Mouse (Mus musculus): Measurements from ENCODE around the gene Krt83. TPM values are rescaled to one million over a fixed set of nuclear protein-coding genes. Genes with fewer than 3 reads are reported as not detected.

Krt83 gene
- polyA plus RNA-seq, 1 experiment from 2014 or later: not detected

DNA sequence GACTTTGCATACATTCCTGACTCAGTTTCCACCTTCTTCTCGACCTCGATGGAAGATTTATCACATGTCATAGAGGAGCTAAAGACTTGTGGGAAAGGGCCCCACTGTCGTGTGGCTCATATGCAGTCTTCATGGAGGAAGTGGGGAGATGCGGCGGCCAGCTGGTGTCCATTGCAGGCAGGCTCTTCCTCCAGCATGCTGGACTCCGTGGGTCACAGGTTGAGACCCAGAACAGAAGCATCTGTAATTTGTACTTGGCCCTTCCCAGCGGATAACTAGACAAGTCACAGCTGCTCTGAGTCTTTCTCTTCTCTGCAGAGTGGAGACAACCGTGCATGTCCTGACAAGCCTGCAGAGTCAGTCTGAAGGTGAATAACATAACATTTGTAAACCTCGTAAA is 16.9 kb upstream of the Krt83 start:
- Histone ChIP-seq H3K4me3 (replicated peaks; ENCODE audit: low read length) (no peak overlapping the region), H3K9ac (ENCODE audit: low read length) (no peak overlapping the region), H3K4me2 (ENCODE audit: low read depth, low read length) (no peak overlapping the region), H3K36me3 (ENCODE audit: control insufficient read depth, insufficient read depth, low read length) (no peaks in the 10 kb centered on the region), H3K9me3 (replicated peaks; ENCODE audit: control insufficient read depth, low read length) (no peaks in the 10 kb centered on the region), H3K27me3 (ENCODE audit: control insufficient read depth, insufficient read depth, low read length) (no peaks in the 10 kb centered on the region), H3K4me1 (ENCODE audit: control insufficient read depth, insufficient read depth, low read length) (0 out of 2 replicates have a peak, but pooled peaks cover 3% of the 10 kb centered on the region), H3K27ac (ENCODE audit: low read length) (no peak overlapping the region)
- ATAC-seq (ENCODE audit: insufficient read depth, low FRiP score): no peak
- WGBS: 38% methylated on average over 9 of the region's 9 CpGs

DNA sequence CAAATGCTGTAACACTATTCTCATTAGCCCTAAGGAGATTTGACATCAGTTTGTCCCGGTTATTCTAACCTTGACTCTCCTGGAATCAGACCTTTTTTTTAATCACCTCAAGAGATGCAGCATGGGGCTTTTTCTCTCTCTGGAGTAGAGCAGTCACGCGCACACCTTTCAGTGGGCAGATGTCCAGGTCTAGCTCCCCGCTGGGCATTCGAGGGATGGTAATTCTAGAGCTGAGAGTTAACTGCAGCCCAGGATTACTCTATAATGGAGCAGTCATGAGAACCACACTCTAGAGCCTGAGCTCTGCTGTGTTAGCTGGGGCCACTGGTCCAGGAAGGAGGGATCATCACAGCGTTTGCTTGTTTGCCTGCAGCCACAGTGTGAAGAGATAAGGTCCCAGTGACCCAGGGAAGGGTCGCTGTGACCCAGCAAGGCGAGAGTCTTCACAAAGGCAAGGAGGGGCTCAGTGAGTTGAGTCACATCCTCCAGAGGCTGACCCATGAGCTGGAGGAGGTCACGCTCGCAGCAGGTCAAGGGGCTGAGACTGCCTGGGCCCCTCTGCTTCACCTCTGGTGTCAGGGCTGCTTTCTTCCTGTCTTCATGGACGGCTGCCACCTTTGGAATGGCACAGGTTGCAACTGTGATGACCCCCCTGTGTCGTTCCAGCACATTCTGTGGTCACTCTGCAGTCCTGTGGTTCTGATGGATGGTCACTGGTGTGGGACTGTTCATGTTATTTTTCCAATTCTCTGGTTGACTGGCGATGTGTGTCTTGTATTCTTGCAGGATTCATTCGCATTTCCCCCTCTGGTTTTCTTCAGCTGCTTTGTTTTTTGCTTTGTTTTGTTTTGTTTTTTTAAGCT is 15.8 kb upstream of the Krt83 start:
- H3K4me2 ChIP-seq (ENCODE audit: low read depth, low read length): no peak overlapping the region
- 0 out of 2 replicates have a peak, but pooled peaks cover 3% of the 10 kb centered on the region for H3K4me1 ChIP-seq (ENCODE audit: control insufficient read depth, insufficient read depth, low read length)
- no peaks in the 10 kb centered on the region for H3K36me3 ChIP-seq (ENCODE audit: control insufficient read depth, insufficient read depth, low read length)
- no peak overlapping the region for H3K27ac ChIP-seq (ENCODE audit: low read length)
- H3K9ac ChIP-seq (ENCODE audit: low read length): no peak overlapping the region
- no peaks in the 10 kb centered on the region for H3K27me3 ChIP-seq (ENCODE audit: control insufficient read depth, insufficient read depth, low read length)
- no peaks in the 10 kb centered on the region for H3K9me3 ChIP-seq (replicated peaks; ENCODE audit: control insufficient read depth, low read length)
- no peak overlapping the region for H3K4me3 ChIP-seq (replicated peaks; ENCODE audit: low read length)
- no peak for ATAC-seq (ENCODE audit: insufficient read depth, low FRiP score)
- WGBS: 46% methylated on average over 14 of the region's 14 CpGs

- Histone ChIP-seq H3K27ac (ENCODE audit: low read length) (no peak overlapping the region), H3K4me3 (replicated peaks; ENCODE audit: low read length) (no peak overlapping the region), H3K4me2 (ENCODE audit: low read depth, low read length) (no peak overlapping the region), H3K4me1 (ENCODE audit: control insufficient read depth, insufficient read depth, low read length) (no peaks in the 10 kb centered on the region), H3K9me3 (replicated peaks; ENCODE audit: control insufficient read depth, low read length) (no peaks in the 10 kb centered on the region), H3K36me3 (ENCODE audit: control insufficient read depth, insufficient read depth, low read length) (no peaks in the 10 kb centered on the region), H3K9ac (ENCODE audit: low read length) (no peak overlapping the region), H3K27me3 (ENCODE audit: control insufficient read depth, insufficient read depth, low read length) (no peaks in the 10 kb centered on the region)
- peak; percentile 33; the same call in 1 of the 2 replicates for ATAC-seq (ENCODE audit: insufficient read depth, low FRiP score)
- WGBS: 76% methylated on average over 2 of the region's 2 CpGs
Observed at GRCm38 (mm10) chr15:101497181-101497580, 5.9 kb upstream of the Krt83 start.

DNA sequence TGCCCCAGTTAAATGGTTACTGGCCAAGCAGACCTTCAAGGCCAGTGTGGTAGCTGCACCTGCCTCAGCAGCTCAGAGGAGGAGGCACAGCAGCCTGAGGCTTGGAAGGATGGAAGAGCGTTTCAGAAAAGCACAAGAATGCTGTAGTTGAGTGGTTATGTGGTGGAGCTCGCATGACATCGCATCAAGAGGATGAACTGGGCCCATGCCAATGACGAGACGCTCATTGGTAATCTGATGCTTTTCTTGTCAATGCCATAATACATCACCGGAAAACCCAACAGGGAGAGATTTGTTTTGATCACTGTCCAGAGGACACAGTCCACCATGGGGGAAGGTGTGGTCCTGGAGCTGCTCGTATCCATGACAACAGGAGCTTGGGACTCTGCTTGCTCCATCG is 4.0 kb upstream of the Krt83 start:
- no peak overlapping the region for H3K27ac ChIP-seq (ENCODE audit: low read length)
- no peaks in the 10 kb centered on the region for H3K27me3 ChIP-seq (ENCODE audit: control insufficient read depth, insufficient read depth, low read length)
- H3K4me2 ChIP-seq (ENCODE audit: low read depth, low read length): no peak overlapping the region
- H3K4me3 ChIP-seq (replicated peaks; ENCODE audit: low read length): no peak overlapping the region
- H3K9ac ChIP-seq (ENCODE audit: low read length): no peak overlapping the region
- H3K9me3 ChIP-seq (replicated peaks; ENCODE audit: control insufficient read depth, low read length): no peaks in the 10 kb centered on the region
- no peak for ATAC-seq (ENCODE audit: insufficient read depth, low FRiP score)
- no peaks in the 10 kb centered on the region for H3K36me3 ChIP-seq (ENCODE audit: control insufficient read depth, insufficient read depth, low read length)
- WGBS: 77% methylated on average over 8 of the region's 8 CpGs
- H3K4me1 ChIP-seq (ENCODE audit: control insufficient read depth, insufficient read depth, low read length): no peaks in the 10 kb centered on the region

DNA sequence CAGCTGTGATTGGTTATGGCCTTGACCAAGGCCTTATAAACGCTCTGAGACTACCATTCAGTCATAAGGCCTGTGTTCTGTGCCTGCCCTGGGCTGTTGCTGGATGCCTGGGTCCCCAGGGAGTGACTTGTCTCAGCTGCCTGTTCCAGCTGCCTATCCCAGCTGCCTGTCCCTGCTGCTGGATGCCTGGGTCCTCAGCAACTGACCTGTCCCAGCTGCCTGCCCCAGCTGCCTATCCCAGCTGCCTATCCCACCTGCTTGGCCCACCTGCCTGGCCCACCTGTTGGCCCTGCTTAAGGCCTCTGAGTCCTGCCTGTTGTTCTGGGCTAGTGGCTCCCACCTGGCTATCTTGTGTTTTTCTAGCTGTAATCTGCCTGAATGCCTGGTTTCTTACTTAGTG is 2.9 kb upstream of the Krt83 start:
- H3K9me3 ChIP-seq (replicated peaks; ENCODE audit: control insufficient read depth, low read length): no peaks in the 10 kb centered on the region
- H3K4me1 ChIP-seq (ENCODE audit: control insufficient read depth, insufficient read depth, low read length): no peaks in the 10 kb centered on the region
- H3K9ac ChIP-seq (ENCODE audit: low read length): no peak overlapping the region
- H3K27me3 ChIP-seq (ENCODE audit: control insufficient read depth, insufficient read depth, low read length): no peaks in the 10 kb centered on the region
- H3K36me3 ChIP-seq (ENCODE audit: control insufficient read depth, insufficient read depth, low read length): no peaks in the 10 kb centered on the region
- 56% methylated on average over 1 of the region's 1 CpGs for WGBS
- H3K27ac ChIP-seq (ENCODE audit: low read length): no peak overlapping the region
- H3K4me2 ChIP-seq (ENCODE audit: low read depth, low read length): no peak overlapping the region
- H3K4me3 ChIP-seq (replicated peaks; ENCODE audit: low read length): no peak overlapping the region
- no peak for ATAC-seq (ENCODE audit: insufficient read depth, low FRiP score)

DNA sequence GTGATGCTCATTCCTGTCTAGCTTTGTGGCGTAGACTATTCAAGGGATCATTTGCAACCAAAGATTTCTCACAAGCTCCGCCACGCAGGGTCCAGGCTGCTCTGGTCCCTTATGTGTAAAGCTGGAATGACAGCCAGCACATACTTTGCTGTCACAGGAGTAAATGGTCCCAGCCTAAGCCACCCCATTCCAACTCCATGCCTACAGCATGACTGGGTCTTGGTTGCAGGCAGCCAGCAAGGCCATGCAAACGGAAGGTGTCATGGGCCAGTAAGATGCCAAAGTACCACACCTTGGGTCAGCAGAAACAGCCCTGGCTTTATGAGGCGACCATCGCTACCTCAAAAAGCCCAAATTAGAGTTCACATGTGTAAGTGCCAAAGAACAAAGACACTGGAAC is 2.4 kb upstream of the Krt83 start:
- 93% methylated on average over 6 of the region's 6 CpGs for WGBS
- Histone ChIP-seq H3K27me3 (ENCODE audit: control insufficient read depth, insufficient read depth, low read length) (no peaks in the 10 kb centered on the region), H3K4me1 (ENCODE audit: control insufficient read depth, insufficient read depth, low read length) (no peaks in the 10 kb centered on the region), H3K27ac (ENCODE audit: low read length) (no peak overlapping the region), H3K4me3 (replicated peaks; ENCODE audit: low read length) (no peak overlapping the region), H3K9me3 (replicated peaks; ENCODE audit: control insufficient read depth, low read length) (no peaks in the 10 kb centered on the region), H3K36me3 (ENCODE audit: control insufficient read depth, insufficient read depth, low read length) (no peaks in the 10 kb centered on the region), H3K9ac (ENCODE audit: low read length) (no peak overlapping the region), H3K4me2 (ENCODE audit: low read depth, low read length) (no peak overlapping the region)
- no peak for ATAC-seq (ENCODE audit: insufficient read depth, low FRiP score)

GRCm38 (mm10) chr15:101492718-101493117 is 1.4 kb upstream of the Krt83 start:
- Histone ChIP-seq H3K4me3 (replicated peaks; ENCODE audit: low read length) (no peak overlapping the region), H3K4me2 (ENCODE audit: low read depth, low read length) (no peak overlapping the region), H3K36me3 (ENCODE audit: control insufficient read depth, insufficient read depth, low read length) (no peaks in the 10 kb centered on the region), H3K27me3 (ENCODE audit: control insufficient read depth, insufficient read depth, low read length) (no peaks in the 10 kb centered on the region), H3K9me3 (replicated peaks; ENCODE audit: control insufficient read depth, low read length) (no peaks in the 10 kb centered on the region), H3K4me1 (ENCODE audit: control insufficient read depth, insufficient read depth, low read length) (no peaks in the 10 kb centered on the region), H3K9ac (ENCODE audit: low read length) (no peak overlapping the region), H3K27ac (ENCODE audit: low read length) (no peak overlapping the region)
- WGBS: 42% methylated on average over 8 of the region's 8 CpGs
- ATAC-seq (ENCODE audit: insufficient read depth, low FRiP score): no peak

GRCm38 (mm10) chr15:101485911-101486635 is 5.2 kb downstream of the Krt83 start:
- WGBS: 77% methylated on average over 11 of the region's 11 CpGs

DNA sequence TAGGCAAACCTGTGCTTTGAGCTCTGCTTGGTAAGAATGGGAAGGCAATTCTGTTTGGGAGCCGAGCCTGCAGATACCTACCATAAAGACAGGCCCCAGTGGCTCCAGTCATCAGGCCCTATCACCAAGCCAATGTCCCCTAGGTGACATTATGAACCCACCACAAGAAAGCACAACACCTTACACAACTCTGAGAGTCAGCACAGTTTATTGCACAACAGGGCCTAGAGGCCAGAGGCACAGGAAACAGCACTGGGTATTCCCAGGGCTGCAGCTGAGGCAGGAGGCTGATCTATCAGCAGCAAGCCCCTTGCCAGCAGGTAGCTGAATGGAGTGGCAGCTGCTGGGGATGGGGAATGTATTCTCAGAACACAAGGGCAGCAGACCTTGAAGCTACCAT is 6.4 kb downstream of the Krt83 start:
- Histone ChIP-seq H3K9me3 (replicated peaks; ENCODE audit: control insufficient read depth, low read length) (no peaks in the 10 kb centered on the region), H3K4me3 (replicated peaks; ENCODE audit: low read length) (no peak overlapping the region), H3K27me3 (ENCODE audit: control insufficient read depth, insufficient read depth, low read length) (no peaks in the 10 kb centered on the region), H3K4me2 (ENCODE audit: low read depth, low read length) (no peak overlapping the region), H3K27ac (ENCODE audit: low read length) (no peak overlapping the region), H3K9ac (ENCODE audit: low read length) (no peak overlapping the region), H3K36me3 (ENCODE audit: control insufficient read depth, insufficient read depth, low read length) (no peaks in the 10 kb centered on the region), H3K4me1 (ENCODE audit: control insufficient read depth, insufficient read depth, low read length) (peaks cover 3% of the 10 kb centered on the region; the same call in 1 of the 2 replicates)
- WGBS: 80% methylated on average over 1 of the region's 1 CpGs
- ATAC-seq (ENCODE audit: insufficient read depth, low FRiP score): no peak

More at GRCm38 (mm10) chr15:101485911-101486635, 5.2 kb downstream of the Krt83 start:
- Histone ChIP-seq H3K9ac (ENCODE audit: low read length) (no peak overlapping the region), H3K4me1 (ENCODE audit: control insufficient read depth, insufficient read depth, low read length) (peaks cover 3% of the 10 kb centered on the region; the same call in 1 of the 2 replicates), H3K4me2 (ENCODE audit: low read depth, low read length) (no peak overlapping the region), H3K9me3 (replicated peaks; ENCODE audit: control insufficient read depth, low read length) (no peaks in the 10 kb centered on the region), H3K27me3 (ENCODE audit: control insufficient read depth, insufficient read depth, low read length) (no peaks in the 10 kb centered on the region), H3K36me3 (ENCODE audit: control insufficient read depth, insufficient read depth, low read length) (no peaks in the 10 kb centered on the region), H3K27ac (ENCODE audit: low read length) (no peak overlapping the region), H3K4me3 (replicated peaks; ENCODE audit: low read length) (no peak overlapping the region)
- ATAC-seq (ENCODE audit: insufficient read depth, low FRiP score): no peak
